Mouse (Mus musculus): Measurements from ENCODE around the gene Dolpp1. TPM values are rescaled to one million over a fixed set of nuclear protein-coding genes. Genes with fewer than 3 reads are reported as not detected.

Gene Dolpp1
- 38.2 TPM for polyA plus RNA-seq (2017; shearing (Covaris generic))

GRCm38 (mm10) chr2:30392114-30392576 is at the start of gene Dolpp1:
Gene Dolpp1 (plus strand): TSS chr2:30392254.

GRCm38 (mm10) chr2:30358533-30359531 is 33.2 kb upstream of the Dolpp1 start, which contains the start of gene Sh3glb2:
Gene Sh3glb2 (minus strand): TSS chr2:30359337.

GRCm38 (mm10) chr2:30363773-30364650 is 28.0 kb upstream of the Dolpp1 start, which contains the start of gene Miga2:
Gene Miga2 (plus strand): TSS chr2:30364233.

GRCm38 (mm10) chr2:30415157-30415935 is 23.3 kb downstream of the Dolpp1 start, which contains the start of gene Crat:
Gene Crat (minus strand): TSS chr2:30415813.

GRCm38 (mm10) chr2:30415936-30416648 is 24.0 kb downstream of the Dolpp1 start, which contains the start of gene Ptpa:
Gene Ptpa (plus strand): TSS chr2:30416039.

Other genes with a start within 250 kb of the Dolpp1 start
- gene Endog, start 220.8 kb upstream of the Dolpp1 start, polyA plus RNA-seq (2017; shearing (Covaris generic)), result 1.6 TPM
- gene Spout1, start 213.8 kb upstream of the Dolpp1 start, polyA plus RNA-seq (2017; shearing (Covaris generic)), result 50.1 TPM
- 14.6 TPM for gene Kyat1, start 186.4 kb upstream of the Dolpp1 start, polyA plus RNA-seq (2017; shearing (Covaris generic))
- gene Lrrc8a, start 154.5 kb upstream of the Dolpp1 start, polyA plus RNA-seq (2017; shearing (Covaris generic)), result 8.7 TPM
- 0.52 TPM for gene Gm28035, start 151.7 kb upstream of the Dolpp1 start, polyA plus RNA-seq (2017; shearing (Covaris generic))
- gene Phyhd1, start 126.1 kb upstream of the Dolpp1 start, polyA plus RNA-seq (2017; shearing (Covaris generic)), result 5.2 TPM
- gene Gm28038, start 111.2 kb upstream of the Dolpp1 start, polyA plus RNA-seq (2017; shearing (Covaris generic)), result not detected
- 22.4 TPM for gene Dolk, start 105.9 kb upstream of the Dolpp1 start, polyA plus RNA-seq (2017; shearing (Covaris generic))
- gene Nup188, start 105.9 kb upstream of the Dolpp1 start, polyA plus RNA-seq (2017; shearing (Covaris generic)), result 32.5 TPM
- gene Sh3glb2, start 32.9 kb upstream of the Dolpp1 start, polyA plus RNA-seq (2017; shearing (Covaris generic)), result 125 TPM
- 16.6 TPM for gene Miga2, start 28.0 kb upstream of the Dolpp1 start, polyA plus RNA-seq (2017; shearing (Covaris generic))
- 5.7 TPM for gene Crat, start 23.6 kb downstream of the Dolpp1 start, polyA plus RNA-seq (2017; shearing (Covaris generic))
- 103 TPM for gene Ptpa, start 23.8 kb downstream of the Dolpp1 start, polyA plus RNA-seq (2017; shearing (Covaris generic))
- 0.20 TPM for gene Ier5l, start 82.0 kb downstream of the Dolpp1 start, polyA plus RNA-seq (2017; shearing (Covaris generic))
- gene Cstad, start 202.8 kb downstream of the Dolpp1 start, polyA plus RNA-seq (2017; shearing (Covaris generic)), result 3.1 TPM